Mouse (Mus musculus) myocyte (in vitro differentiated cells): ENCODE results near the gene Cdc42ep1. TPM values are rescaled to one million over a fixed set of nuclear protein-coding genes. Genes with fewer than 3 reads are reported as not detected.

ENCODE experiments used
- H3K27me3 ChIP-seq: one replicate; pipeline ENCODE4 v1.6.1; 2011; ENCODE audit not compliant: control insufficient read depth, insufficient read depth, insufficient read length
- H3K36me3 ChIP-seq: one replicate; pipeline ENCODE4 v1.6.1; 2011; ENCODE audit not compliant: control insufficient read depth, insufficient read depth
- H3K4me2 ChIP-seq: one replicate; pipeline ENCODE4 v1.6.1; 2011; ENCODE audit warnings: low read depth, control low read depth
- H3K4me3 ChIP-seq: one replicate; pipeline ENCODE4 v1.5.1; 2011; ENCODE audit warnings: mild to moderate bottlenecking, control low read depth, moderate library complexity
- H3K79me2 ChIP-seq: one replicate; pipeline ENCODE4 v1.6.1; 2011; ENCODE audit not compliant: control insufficient read depth, insufficient read depth
- H3ac ChIP-seq: one replicate; pipeline ENCODE4 v1.6.1; 2011; ENCODE audit not compliant: control insufficient read depth, insufficient read length
- CEBPB ChIP-seq: IDR thresholded peaks from 2 replicates; pipeline ENCODE4 v1.6.1; 2011; ENCODE audit warnings: mild to moderate bottlenecking, moderate library complexity; ENCODE audit not compliant: poor library complexity, insufficient read depth, severe bottlenecking
- E2F4 ChIP-seq: IDR thresholded peaks from one replicate; pipeline ENCODE4 v1.6.1; 2011; ENCODE audit warnings: mild to moderate bottlenecking, control low read depth, moderate library complexity; ENCODE audit not compliant: insufficient read depth
- MAX ChIP-seq: IDR thresholded peaks from one replicate; pipeline ENCODE4 v1.6.1; 2011; ENCODE audit warnings: low read depth, mild to moderate bottlenecking, control low read depth
- MYOD1 ChIP-seq, 3 experiments: IDR thresholded peaks; one replicate each; pipeline ENCODE4 v1.6.1; 2011; ENCODE audit warnings: control low read depth in 2 of 3, low read depth in 2 of 3, mild to moderate bottlenecking in 2 of 3, moderate library complexity in 1 of 3; ENCODE audit not compliant: insufficient read length in 2 of 3, control insufficient read depth in 1 of 3
- MYOG ChIP-seq, 3 experiments: IDR thresholded peaks; one replicate each; pipeline ENCODE4 v1.6.1; 2011; ENCODE audit warnings: control low read depth in 2 of 3, low read depth in 2 of 3, mild to moderate bottlenecking in 2 of 3; ENCODE audit not compliant: insufficient read length in 2 of 3, control insufficient read depth in 1 of 3, insufficient read depth in 1 of 3
- POLR2A ChIP-seq: IDR thresholded peaks from one replicate; pipeline ENCODE4 v1.6.1; 2011; ENCODE audit warnings: low read depth, mild to moderate bottlenecking, control low read depth, moderate library complexity; ENCODE audit not compliant: insufficient read length
- POLR2AphosphoS2 ChIP-seq: IDR thresholded peaks from one replicate; pipeline ENCODE4 v1.6.1; 2011; ENCODE audit warnings: low read depth, control low read depth; ENCODE audit not compliant: insufficient read length
- REST ChIP-seq: IDR thresholded peaks from one replicate; pipeline ENCODE4 v1.6.1; 2011; ENCODE audit warnings: mild to moderate bottlenecking, control low read depth, moderate library complexity; ENCODE audit not compliant: insufficient read depth, insufficient read length
- SRF ChIP-seq: IDR thresholded peaks from one replicate; pipeline ENCODE4 v1.6.1; 2011; ENCODE audit warnings: low read depth; ENCODE audit not compliant: control insufficient read depth, insufficient read length
- TCF12 ChIP-seq: IDR thresholded peaks from one replicate; pipeline ENCODE4 v1.6.1; 2011; ENCODE audit warnings: mild to moderate bottlenecking, control low read depth; ENCODE audit not compliant: poor library complexity, insufficient read depth, severe bottlenecking
- TCF3 ChIP-seq: IDR thresholded peaks from one replicate; pipeline ENCODE4 v1.6.1; 2011; ENCODE audit warnings: low read depth, control low read depth; ENCODE audit not compliant: insufficient read length
- USF1 ChIP-seq: IDR thresholded peaks from one replicate; pipeline ENCODE4 v1.6.1; 2011; ENCODE audit warnings: low read depth, mild to moderate bottlenecking, control low read depth, moderate library complexity
- polyA plus RNA-seq: library from polyadenylated mRNA; unstranded; fragments of >200 nt; fragmentation: generic; extraction: Trizol; gene quantifications from one replicate; pipeline ENCODE4 v1.2.1, GENCODE M21; 2012; ENCODE audit warnings: missing spikeins

Gene Cdc42ep1
- polyA plus RNA-seq, 1 experiment = 76.0 TPM

DNA sequence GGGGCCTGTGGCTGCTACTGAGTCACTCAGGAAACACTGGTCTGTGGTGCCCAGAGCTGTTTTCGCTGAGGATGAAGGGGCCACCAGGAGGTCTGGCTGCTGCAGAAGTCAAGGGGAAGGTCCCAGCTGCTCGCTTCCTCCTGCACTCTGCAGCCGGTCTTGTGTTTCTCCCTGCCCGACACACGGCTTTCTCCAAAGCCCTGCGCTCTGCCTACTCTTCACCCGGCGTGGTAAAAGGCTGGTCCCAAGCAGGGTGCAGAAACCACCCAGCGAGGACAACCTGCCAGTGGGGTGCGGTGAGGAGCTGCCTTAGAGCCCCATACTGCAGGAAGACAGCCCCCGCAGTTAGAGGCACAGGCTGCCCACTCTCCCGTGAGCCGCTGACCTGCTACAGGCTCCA, 52.3 kb downstream of the Cdc42ep1 start:
- no peak overlapping the region for H3K4me3 ChIP-seq
- peaks cover 15% of the 10 kb centered on the region for H3K36me3 ChIP-seq
- no peak overlapping the region for H3K4me2 ChIP-seq

DNA sequence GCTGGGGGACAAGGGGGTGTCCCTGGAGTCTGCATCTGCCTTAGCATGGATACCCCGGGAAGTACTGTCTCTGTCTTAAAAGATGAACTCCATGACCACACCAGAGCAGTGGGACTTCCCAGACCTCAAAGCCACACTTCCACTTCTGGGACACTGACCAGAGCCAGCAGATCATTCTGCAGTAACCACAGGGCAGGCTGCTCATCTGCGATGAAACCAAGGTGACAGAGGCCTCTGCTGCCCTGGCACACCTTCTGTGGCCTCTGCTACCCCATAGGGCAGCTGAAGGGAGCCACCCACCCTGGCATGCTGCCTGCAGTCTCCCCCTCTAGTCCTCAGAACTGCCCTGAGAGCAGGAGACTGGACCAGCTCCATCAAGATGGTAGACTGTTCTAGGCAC, 53.3 kb downstream of the Cdc42ep1 start:
- Histone ChIP-seq H3K79me2 (no peaks in the 10 kb centered on the region), H3ac (no peak overlapping the region), H3K36me3 (peaks cover 12% of the 10 kb centered on the region), H3K4me2 (no peak overlapping the region), H3K4me3 (no peak overlapping the region), H3K27me3 (no peaks in the 10 kb centered on the region)
- TF ChIP-seq SRF = no peak
- peak; percentile 66 for TF ChIP-seq POLR2AphosphoS2

More for the DNA sequence above, 52.3 kb downstream of the Cdc42ep1 start:
- no peak for TF ChIP-seq MAX
- no peak for TF ChIP-seq TCF3
- TF ChIP-seq REST = no peak
- no peak for TF ChIP-seq POLR2A
- TF ChIP-seq MYOG (IDR thresholded peaks at IDR 0.05; ENCODE audit: control insufficient read depth in 1 of 3, insufficient read depth in 1 of 3, insufficient read length in 2 of 3, low read depth in 2 of 3) = no peak
- no peak for TF ChIP-seq E2F4
- H3ac ChIP-seq = no peak overlapping the region
- no peaks in the 10 kb centered on the region for H3K79me2 ChIP-seq
- no peaks in the 10 kb centered on the region for H3K27me3 ChIP-seq

DNA sequence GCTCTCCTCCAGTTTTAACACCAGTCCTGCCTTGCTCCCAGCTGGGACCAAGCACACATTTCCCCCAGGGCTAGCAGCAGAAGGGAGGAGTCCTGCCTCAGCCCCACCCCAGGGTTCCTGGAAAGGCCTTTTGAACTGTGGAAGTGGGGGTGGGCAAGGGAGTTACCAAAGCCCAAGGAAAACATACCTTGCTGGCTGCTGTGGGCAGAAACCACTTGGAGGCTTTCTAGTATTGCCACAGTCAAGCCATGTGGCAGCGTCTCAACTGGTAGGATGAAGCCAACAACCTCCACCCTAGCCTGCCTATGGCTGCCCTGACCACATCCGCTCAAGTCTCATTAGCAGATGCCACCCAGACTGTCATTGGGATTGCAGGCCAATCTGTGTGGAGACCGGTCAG, 53.7 kb downstream of the Cdc42ep1 start:
- Histone ChIP-seq H3K27me3 (no peaks in the 10 kb centered on the region), H3K36me3 (peaks cover 10% of the 10 kb centered on the region)

DNA sequence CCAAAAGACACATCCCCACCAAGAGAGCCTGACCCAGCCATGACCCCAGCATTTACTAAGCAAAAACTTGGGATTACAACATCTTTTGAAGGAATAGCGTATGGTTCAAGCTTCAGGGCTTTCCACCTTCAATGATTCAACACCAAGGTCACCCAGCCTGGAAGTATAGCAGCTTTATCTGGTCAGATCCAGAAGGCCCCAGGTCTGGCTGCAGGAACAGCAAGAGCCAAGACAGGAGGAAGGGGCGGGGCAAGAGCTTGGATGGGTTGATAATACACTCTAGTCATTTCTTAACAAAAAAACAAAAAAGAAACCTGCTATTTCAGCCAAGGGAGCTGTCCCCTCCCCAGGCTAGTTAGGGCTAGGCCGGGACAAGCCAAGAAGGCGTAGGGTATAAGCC, 55.1 kb downstream of the Cdc42ep1 start:
- Histone ChIP-seq H3K27me3 (no peaks in the 10 kb centered on the region), H3ac (no peak overlapping the region), H3K4me2 (no peak overlapping the region), H3K4me3 (no peak overlapping the region), H3K79me2 (no peaks in the 10 kb centered on the region), H3K36me3 (peaks cover 6% of the 10 kb centered on the region)
- TF ChIP-seq POLR2A = no peak
- no peak for TF ChIP-seq SRF
- no peak for TF ChIP-seq REST
- no peak for TF ChIP-seq E2F4
- no peak for TF ChIP-seq MYOD1 (IDR thresholded peaks at IDR 0.05; ENCODE audit: control insufficient read depth in 1 of 3, insufficient read length in 2 of 3, low read depth in 2 of 3)
- TF ChIP-seq MYOG (IDR thresholded peaks at IDR 0.05; ENCODE audit: control insufficient read depth in 1 of 3, insufficient read depth in 1 of 3, insufficient read length in 2 of 3, low read depth in 2 of 3) = no peak
- no peak for TF ChIP-seq POLR2AphosphoS2
- no peak for TF ChIP-seq TCF12
- TF ChIP-seq TCF3 = no peak
- TF ChIP-seq USF1 = no peak

More for the DNA sequence above, 53.7 kb downstream of the Cdc42ep1 start:
- TF ChIP-seq E2F4 (no peak), TCF12 (no peak), REST (no peak), MYOG (IDR thresholded peaks at IDR 0.05; ENCODE audit: control insufficient read depth in 1 of 3, insufficient read depth in 1 of 3, insufficient read length in 2 of 3, low read depth in 2 of 3) (no peak), USF1 (no peak), POLR2AphosphoS2 (no peak), POLR2A (no peak), TCF3 (no peak), CEBPB (no peak), MAX (no peak), SRF (no peak), MYOD1 (IDR thresholded peaks at IDR 0.05; ENCODE audit: control insufficient read depth in 1 of 3, insufficient read length in 2 of 3, low read depth in 2 of 3) (no peak)
- H3ac ChIP-seq = no peak overlapping the region
- no peak overlapping the region for H3K4me2 ChIP-seq
- H3K79me2 ChIP-seq = no peaks in the 10 kb centered on the region
- H3K4me3 ChIP-seq = no peak overlapping the region

DNA sequence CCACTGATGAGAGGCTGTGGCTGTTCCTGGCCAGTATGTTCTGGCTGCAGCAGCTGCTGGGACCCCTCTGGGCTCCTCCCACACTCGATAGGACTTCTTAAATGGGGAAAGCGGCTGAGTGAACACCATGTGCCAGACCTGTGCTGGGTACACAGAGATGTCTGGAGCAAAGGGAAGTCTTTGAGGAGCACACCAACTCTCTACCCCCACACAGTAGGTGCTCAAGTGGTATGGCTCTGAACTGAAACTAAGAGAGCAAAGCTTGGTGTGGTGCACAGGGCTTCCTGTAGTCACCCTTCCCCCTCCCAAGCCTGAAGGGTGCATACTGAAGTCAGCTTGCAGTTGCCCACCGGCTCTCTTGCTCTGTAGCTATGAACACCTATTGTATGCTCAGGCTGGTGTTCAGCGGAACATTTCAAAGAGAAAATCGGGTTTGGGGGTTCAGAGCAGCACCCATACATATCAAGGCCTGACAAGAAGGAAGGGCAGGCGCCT, 56.1 kb downstream of the Cdc42ep1 start:
- H3K4me3 ChIP-seq = peak overlapping the region; percentile 49
- H3K27me3 ChIP-seq = no peaks in the 10 kb centered on the region
- no peak overlapping the region for H3K4me2 ChIP-seq
- no peak overlapping the region for H3ac ChIP-seq
- no peak for TF ChIP-seq MYOD1 (IDR thresholded peaks at IDR 0.05; ENCODE audit: control insufficient read depth in 1 of 3, insufficient read length in 2 of 3, low read depth in 2 of 3)
- TF ChIP-seq POLR2A = no peak
- TF ChIP-seq SRF = no peak
- TF ChIP-seq REST = no peak
- TF ChIP-seq CEBPB = no peak
- TF ChIP-seq MYOG (IDR thresholded peaks at IDR 0.05; ENCODE audit: control insufficient read depth in 1 of 3, insufficient read depth in 1 of 3, insufficient read length in 2 of 3, low read depth in 2 of 3) = no peak
- no peak for TF ChIP-seq TCF3
- no peak for TF ChIP-seq POLR2AphosphoS2
- TF ChIP-seq MAX = no peak
- TF ChIP-seq TCF12 = no peak
- H3K36me3 ChIP-seq = no peaks in the 10 kb centered on the region
- H3K79me2 ChIP-seq = no peaks in the 10 kb centered on the region
